Mouse (Mus musculus): ENCODE results near the gene Optn. TPM values are rescaled to one million over a fixed set of nuclear protein-coding genes. Genes with fewer than 3 reads are reported as not detected.

Optn gene
- total and polyA plus RNA-seq, 3 experiments, result 29.3 to 139 (median 65.2) TPM

DNA sequence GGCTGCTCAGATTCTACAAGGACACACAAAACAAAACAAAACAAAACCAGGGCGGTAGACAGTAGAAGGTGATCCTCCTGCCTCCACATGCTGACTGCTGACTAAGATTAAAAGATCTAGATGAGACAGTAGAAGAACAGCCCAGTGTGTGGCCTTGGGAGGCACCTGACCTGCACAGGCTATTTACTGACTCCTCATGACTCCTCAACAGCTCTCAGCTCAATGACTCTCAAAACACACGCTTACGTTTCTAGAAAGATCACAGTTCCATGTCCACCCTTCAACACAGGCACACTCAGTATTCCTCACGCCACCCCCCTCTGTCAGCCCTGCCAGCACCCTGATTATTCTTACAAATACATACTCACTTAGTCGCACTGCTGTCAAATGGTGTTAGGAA is 5.4 kb downstream of the Optn start:
- no peaks in the 10 kb centered on the region for H3K9me3 ChIP-seq (replicated peaks)
- no peak for TF ChIP-seq TAL1 (conservative IDR thresholded peaks at IDR 0.05; ENCODE audit: low read depth, low read length)
- ATAC-seq (ENCODE audit: extremely low read depth, insufficient number of reproducible peaks, low FRiP score, poor library complexity, severe bottlenecking) (no peak), DNase-seq (ENCODE audit: low spot score) (no peak)
- H3K4me1 ChIP-seq (ENCODE audit: insufficient read depth, low read depth, low read length), result peaks cover 37% of the 10 kb centered on the region
- H3K36me3 ChIP-seq (replicated peaks), result peaks cover 73% of the 10 kb centered on the region
- no peak overlapping the region for H3K4me3 ChIP-seq (ENCODE audit: low read depth, low read length)
- no peaks in the 10 kb centered on the region for H3K27me3 ChIP-seq (ENCODE audit: insufficient read depth, low read length)

DNA sequence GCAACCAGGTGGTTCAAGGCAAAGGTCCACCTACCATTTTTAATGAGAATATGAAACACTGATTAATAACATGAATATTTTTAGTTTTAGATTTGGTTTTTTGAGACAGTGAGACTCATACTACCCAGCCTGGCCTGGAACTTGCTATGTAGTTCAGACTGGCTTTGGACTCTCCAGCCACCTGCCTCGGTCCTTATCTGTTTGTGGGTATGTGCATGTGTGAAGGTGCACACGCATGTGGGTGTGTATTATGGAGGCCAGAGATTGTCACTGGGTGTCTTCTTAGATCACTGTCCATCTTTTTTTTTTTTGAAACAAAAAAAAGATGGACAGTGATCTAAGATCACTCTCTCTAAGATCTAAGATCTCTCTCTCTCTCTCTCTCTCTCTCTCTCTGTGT is 13.3 kb downstream of the Optn start:
- Histone ChIP-seq H3K27me3 (ENCODE audit: insufficient read depth, low read length) (no peaks in the 10 kb centered on the region), H3K36me3 (replicated peaks) (peaks cover 82% of the 10 kb centered on the region), H3K4me1 (ENCODE audit: insufficient read depth, low read depth, low read length) (peaks cover 23% of the 10 kb centered on the region), H3K9me3 (replicated peaks) (no peaks in the 10 kb centered on the region), H3K4me3 (ENCODE audit: low read depth, low read length) (no peak overlapping the region)
- TF ChIP-seq CTCF (IDR thresholded peaks at IDR 0.05; ENCODE audit: low read depth, low read length) (no peak), GATA2 (IDR thresholded peaks at IDR 0.05; ENCODE audit: borderline replicate concordance, low read depth, low read length) (no peak), POLR2AphosphoS5 (IDR thresholded peaks at IDR 0.05; ENCODE audit: insufficient replicate concordance, low read depth, low read length) (no peak), TAL1 (conservative IDR thresholded peaks at IDR 0.05; ENCODE audit: low read depth, low read length) (no peak), GATA1 (IDR thresholded peaks at IDR 0.05; ENCODE audit: borderline replicate concordance, low read length) (no peak)
- DNase-seq (ENCODE audit: low spot score) (no peak), ATAC-seq (ENCODE audit: extremely low read depth, insufficient number of reproducible peaks, low FRiP score, poor library complexity, severe bottlenecking) (no peak)

DNA sequence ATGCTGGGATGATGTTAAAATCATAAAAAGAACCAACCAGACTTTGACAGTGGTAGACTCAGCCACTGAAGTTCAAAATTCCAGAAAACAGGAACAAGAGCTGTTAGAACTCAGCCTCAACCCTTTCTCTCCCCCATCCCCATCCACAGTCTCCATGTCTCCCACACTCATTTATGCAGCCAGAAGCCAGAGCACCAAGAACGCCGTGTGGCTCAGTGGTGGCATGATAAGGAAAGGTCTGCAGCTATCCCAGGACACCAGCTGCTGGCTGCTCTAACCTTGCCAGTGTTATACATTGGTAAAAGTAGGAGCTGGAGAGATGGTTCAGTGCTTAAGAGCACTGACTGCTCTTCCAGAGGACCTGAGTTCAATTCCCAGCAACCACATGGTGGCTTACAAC is 16.8 kb downstream of the Optn start:
- DNase-seq (ENCODE audit: low spot score), result no peak
- no peak for ATAC-seq (ENCODE audit: extremely low read depth, insufficient number of reproducible peaks, low FRiP score, poor library complexity, severe bottlenecking)
- Histone ChIP-seq H3K36me3 (replicated peaks) (peaks cover 84% of the 10 kb centered on the region), H3K9me3 (replicated peaks) (no peaks in the 10 kb centered on the region), H3K4me1 (ENCODE audit: insufficient read depth, low read depth, low read length) (peaks cover 54% of the 10 kb centered on the region), H3K27me3 (ENCODE audit: insufficient read depth, low read length) (no peaks in the 10 kb centered on the region), H3K4me3 (ENCODE audit: low read depth, low read length) (no peak overlapping the region)
- TF ChIP-seq CTCF (IDR thresholded peaks at IDR 0.05; ENCODE audit: low read depth, low read length) (no peak), GATA1 (IDR thresholded peaks at IDR 0.05; ENCODE audit: borderline replicate concordance, low read length) (no peak), POLR2AphosphoS5 (IDR thresholded peaks at IDR 0.05; ENCODE audit: insufficient replicate concordance, low read depth, low read length) (no peak), GATA2 (IDR thresholded peaks at IDR 0.05; ENCODE audit: borderline replicate concordance, low read depth, low read length) (no peak), TAL1 (conservative IDR thresholded peaks at IDR 0.05; ENCODE audit: low read depth, low read length) (no peak)

DNA sequence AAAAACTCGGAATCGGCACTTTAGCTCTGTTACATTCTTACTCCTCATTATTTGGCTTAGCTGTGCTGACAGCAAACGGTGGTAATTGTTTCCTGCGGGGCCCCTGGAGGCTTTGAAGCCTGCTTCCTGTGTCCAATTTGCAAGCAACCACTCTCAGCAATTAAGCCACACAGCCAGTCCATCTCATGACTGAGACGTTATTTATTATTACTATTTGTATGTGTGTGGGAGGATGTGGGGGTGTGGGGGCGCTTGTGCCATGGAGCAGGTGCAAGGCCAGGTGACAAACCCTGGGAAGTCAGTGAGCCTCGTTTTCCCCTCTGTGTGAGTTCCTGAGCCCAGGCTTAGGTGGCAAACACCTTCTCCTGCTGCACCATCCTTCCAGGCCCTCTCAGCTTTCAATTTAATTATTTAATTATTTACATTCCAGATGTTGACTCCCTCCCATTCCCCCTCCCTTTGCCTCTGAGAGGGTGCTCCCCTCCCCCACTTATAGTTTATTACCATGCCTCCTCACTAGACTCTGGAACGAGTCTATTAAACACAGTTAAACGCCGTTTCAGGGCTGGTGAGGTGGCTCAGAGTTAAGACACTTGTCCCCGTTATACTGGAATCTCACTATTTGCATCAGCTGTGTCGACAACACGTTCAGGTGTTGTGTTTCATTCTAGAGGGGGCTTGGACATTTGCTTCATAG is 18.4 kb downstream of the Optn start:
- peaks cover 80% of the 10 kb centered on the region for H3K36me3 ChIP-seq (replicated peaks)
- ATAC-seq (ENCODE audit: extremely low read depth, insufficient number of reproducible peaks, low FRiP score, poor library complexity, severe bottlenecking) (no peak), DNase-seq (ENCODE audit: low spot score) (no peak)
- no peak overlapping the region for H3K4me3 ChIP-seq (ENCODE audit: low read depth, low read length)
- H3K27me3 ChIP-seq (ENCODE audit: insufficient read depth, low read length), result no peaks in the 10 kb centered on the region
- no peaks in the 10 kb centered on the region for H3K9me3 ChIP-seq (replicated peaks)
- H3K4me1 ChIP-seq (ENCODE audit: insufficient read depth, low read depth, low read length), result peaks cover 61% of the 10 kb centered on the region
- no peak for TF ChIP-seq TAL1 (conservative IDR thresholded peaks at IDR 0.05; ENCODE audit: low read depth, low read length)
- TF ChIP-seq CTCF (IDR thresholded peaks at IDR 0.05; ENCODE audit: low read depth, low read length), result no peak
- TF ChIP-seq POLR2AphosphoS5 (IDR thresholded peaks at IDR 0.05; ENCODE audit: insufficient replicate concordance, low read depth, low read length), result no peak
- no peak for TF ChIP-seq GATA2 (IDR thresholded peaks at IDR 0.05; ENCODE audit: borderline replicate concordance, low read depth, low read length)
- TF ChIP-seq GATA1 (IDR thresholded peaks at IDR 0.05; ENCODE audit: borderline replicate concordance, low read length), result no peak

DNA sequence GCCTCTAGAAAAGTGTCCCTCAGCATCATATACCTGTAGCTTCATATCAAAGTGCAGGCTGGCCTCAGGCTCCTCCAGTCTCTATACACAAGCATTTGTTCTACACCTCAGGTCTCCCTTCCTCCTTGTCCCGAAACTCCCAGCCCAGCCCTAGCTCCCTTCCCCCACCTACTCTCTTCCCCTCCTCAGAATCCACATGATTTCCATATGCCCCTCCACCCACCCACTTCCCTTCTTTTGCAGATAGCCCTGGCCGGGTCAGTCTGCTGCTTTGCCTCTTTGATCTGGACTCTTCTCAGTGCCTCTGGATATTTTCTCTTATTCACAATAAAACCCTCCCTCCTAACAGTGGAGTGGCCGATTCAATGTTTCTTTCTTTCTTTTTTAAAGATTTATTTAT is 19.5 kb downstream of the Optn start:
- TF ChIP-seq POLR2AphosphoS5 (IDR thresholded peaks at IDR 0.05; ENCODE audit: insufficient replicate concordance, low read depth, low read length) (no peak), CTCF (IDR thresholded peaks at IDR 0.05; ENCODE audit: low read depth, low read length) (no peak), TAL1 (conservative IDR thresholded peaks at IDR 0.05; ENCODE audit: low read depth, low read length) (no peak), GATA2 (IDR thresholded peaks at IDR 0.05; ENCODE audit: borderline replicate concordance, low read depth, low read length) (no peak), GATA1 (IDR thresholded peaks at IDR 0.05; ENCODE audit: borderline replicate concordance, low read length) (no peak)
- ATAC-seq (ENCODE audit: extremely low read depth, insufficient number of reproducible peaks, low FRiP score, poor library complexity, severe bottlenecking) (no peak), DNase-seq (ENCODE audit: low spot score) (no peak)
- H3K4me1 ChIP-seq (ENCODE audit: insufficient read depth, low read depth, low read length), result peaks cover 69% of the 10 kb centered on the region
- H3K36me3 ChIP-seq (replicated peaks), result peaks cover 83% of the 10 kb centered on the region
- no peaks in the 10 kb centered on the region for H3K9me3 ChIP-seq (replicated peaks)
- no peak overlapping the region for H3K4me3 ChIP-seq (ENCODE audit: low read depth, low read length)
- H3K27me3 ChIP-seq (ENCODE audit: insufficient read depth, low read length), result no peaks in the 10 kb centered on the region

DNA sequence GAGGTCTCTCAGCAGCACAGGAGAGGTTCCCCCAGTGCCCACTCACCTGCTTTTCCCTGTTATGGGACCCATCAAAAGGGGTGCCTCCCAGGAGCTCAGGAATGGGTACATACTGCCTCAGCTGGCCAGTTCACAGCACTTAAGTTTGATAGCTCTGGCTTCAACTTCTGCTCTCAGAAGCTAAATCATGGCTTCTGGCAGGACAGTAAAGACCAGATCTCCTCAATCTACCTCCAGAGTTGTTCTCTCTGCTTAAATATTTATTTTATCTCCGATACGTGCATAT is 20.4 kb downstream of the Optn start:
- ATAC-seq (ENCODE audit: extremely low read depth, insufficient number of reproducible peaks, low FRiP score, poor library complexity, severe bottlenecking) (no peak; the same call in 1 of the 2 replicates), DNase-seq (ENCODE audit: low spot score) (no peak)
- H3K36me3 ChIP-seq (replicated peaks), result peaks cover 78% of the 10 kb centered on the region
- no peak overlapping the region for H3K4me3 ChIP-seq (ENCODE audit: low read depth, low read length)
- H3K9me3 ChIP-seq (replicated peaks), result no peaks in the 10 kb centered on the region
- H3K27me3 ChIP-seq (ENCODE audit: insufficient read depth, low read length), result no peaks in the 10 kb centered on the region
- H3K4me1 ChIP-seq (ENCODE audit: insufficient read depth, low read depth, low read length), result peaks cover 70% of the 10 kb centered on the region
- TF ChIP-seq TAL1 (conservative IDR thresholded peaks at IDR 0.05; ENCODE audit: low read depth, low read length), result no peak
- TF ChIP-seq CTCF (IDR thresholded peaks at IDR 0.05; ENCODE audit: low read depth, low read length), result no peak
- TF ChIP-seq GATA1 (IDR thresholded peaks at IDR 0.05; ENCODE audit: borderline replicate concordance, low read length), result no peak
- TF ChIP-seq GATA2 (IDR thresholded peaks at IDR 0.05; ENCODE audit: borderline replicate concordance, low read depth, low read length), result no peak
- no peak for TF ChIP-seq POLR2AphosphoS5 (IDR thresholded peaks at IDR 0.05; ENCODE audit: insufficient replicate concordance, low read depth, low read length)

Measured in G1E (cell line).